Mouse (Mus musculus): ENCODE data around the gene Ndc1.
"Not testable (repeated sequence)": the region's sequence is repeated elsewhere in the genome, so short reads cannot be mapped to it uniquely, and the experiment has no call there.

The Ndc1 gene

DNA sequence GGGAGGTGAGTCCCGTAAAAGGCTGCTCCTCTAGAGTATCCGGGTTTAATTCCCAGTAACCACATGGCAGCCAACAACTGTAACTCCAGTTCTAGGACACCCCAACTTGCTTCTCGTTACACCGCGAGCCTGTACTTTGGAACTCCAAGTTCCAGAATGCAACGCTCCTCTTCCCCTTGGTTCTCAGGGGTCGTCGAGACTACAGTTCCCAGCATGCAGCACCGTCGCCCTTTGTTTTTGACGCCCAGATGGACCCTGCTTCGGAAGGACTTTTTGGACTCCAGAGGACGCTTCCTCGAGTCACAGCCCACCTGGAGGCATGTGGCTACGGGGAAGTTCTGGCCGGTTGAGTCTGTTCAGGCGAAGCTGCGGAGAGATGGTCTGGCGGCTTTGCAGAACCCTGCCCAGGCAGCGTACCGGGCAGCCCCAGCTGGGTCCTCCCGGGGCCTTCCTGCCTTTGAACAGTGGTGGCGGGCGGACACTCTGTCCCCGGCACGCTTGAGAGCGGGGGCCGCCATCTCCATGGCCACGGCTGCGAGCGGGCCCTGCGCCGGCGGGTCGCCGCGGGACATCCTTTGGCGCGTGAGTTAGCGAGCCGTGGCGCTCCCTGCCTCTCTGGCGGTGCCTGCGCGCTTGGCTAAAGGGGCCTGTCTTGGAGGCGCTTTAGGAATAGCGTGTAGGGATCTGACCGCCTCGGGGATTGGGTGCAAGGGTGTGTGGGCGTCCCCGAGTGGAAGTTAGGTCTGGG, at the start of gene Ndc1:
TSS of gene Ndc1 (plus strand) at position 218 of the 748 bp plus-strand sequence.
- peak; percentile 93 for DNase-seq (ENCODE audit: low read depth, low spot score)

DNA sequence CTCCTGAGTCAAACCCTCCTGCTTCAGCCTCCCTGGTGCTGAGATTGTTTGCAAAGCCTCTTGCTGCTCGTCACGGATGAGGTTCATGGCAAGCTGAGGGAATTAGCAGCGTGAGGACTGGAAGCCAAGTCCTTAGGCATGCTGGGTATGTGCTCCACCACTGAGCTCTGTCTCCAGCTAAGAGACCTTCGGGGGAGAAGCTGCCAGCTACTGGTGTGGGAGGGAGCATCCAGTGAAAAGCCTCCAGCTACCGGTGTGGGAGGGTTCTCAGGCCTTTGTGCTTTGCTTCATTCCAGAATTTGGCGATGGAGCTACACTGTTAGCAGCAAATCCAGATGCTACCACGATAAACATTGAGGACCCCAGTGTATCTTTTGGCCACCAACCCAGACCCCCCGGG, 48.9 kb upstream of the Ndc1 start:
- DNase-seq (ENCODE audit: low read depth, low spot score): peak; percentile 3

DNA sequence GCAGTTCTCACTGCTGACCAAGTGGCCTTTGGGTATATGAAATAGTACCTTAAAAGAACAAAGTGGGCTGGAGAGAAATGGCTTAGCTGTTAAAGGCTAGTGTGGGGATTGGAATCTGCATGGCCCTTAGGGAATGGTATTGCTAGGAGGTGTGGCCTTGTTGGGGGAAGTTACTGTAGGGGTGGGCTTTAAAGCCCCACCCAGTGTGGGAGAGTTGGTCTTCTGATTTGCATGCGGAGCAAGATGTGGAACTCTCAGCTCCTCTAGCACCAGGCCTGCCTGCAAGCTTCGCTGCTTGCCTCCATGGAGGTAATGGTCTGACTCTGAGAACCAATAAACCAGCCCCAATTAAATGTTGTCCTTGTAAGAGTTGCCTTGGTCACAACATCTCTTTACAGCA, 46.5 kb upstream of the Ndc1 start:
- no peak for DNase-seq (ENCODE audit: low read depth, low spot score)

DNA sequence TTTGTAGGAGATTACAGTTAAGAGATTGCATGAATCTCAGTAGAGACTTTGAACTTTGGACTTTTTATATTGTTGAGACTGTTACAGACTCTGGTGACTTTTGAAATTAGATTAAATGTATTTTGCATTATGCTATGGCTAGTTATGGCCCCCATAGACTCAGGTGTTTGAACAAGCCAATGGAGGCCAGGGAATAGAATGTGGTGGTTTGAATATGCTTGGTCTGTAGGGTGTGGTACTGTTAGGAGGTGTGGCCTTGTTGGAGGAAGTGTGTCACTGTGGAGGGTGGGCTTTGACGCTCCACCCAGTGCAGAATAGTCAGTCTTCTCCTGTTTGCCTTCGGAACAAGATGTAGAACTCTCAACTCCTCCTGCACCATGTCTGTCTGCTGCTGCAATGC, 44.5 kb upstream of the Ndc1 start:
- no peak for DNase-seq (ENCODE audit: low read depth, low spot score)

DNA sequence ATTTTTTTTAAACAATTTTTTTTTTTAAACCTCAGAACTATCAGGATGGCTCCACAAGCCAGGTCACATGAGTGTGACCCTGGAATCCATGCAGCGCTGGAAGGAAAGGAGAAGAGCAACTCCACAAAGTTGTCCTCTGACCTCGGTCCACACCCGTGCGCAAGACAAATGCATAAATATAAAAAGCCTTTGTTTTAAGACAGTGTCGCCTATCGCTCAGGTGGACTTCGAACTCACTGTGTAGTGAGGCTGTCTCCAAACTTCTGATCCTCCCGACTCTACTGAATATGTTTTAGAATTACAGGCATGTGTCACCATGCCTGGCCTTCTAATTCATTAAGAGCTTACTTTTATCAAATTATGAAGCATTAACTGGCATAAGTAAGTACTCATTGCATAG, 39.1 kb upstream of the Ndc1 start:
- no peak for DNase-seq (ENCODE audit: low read depth, low spot score)

DNA sequence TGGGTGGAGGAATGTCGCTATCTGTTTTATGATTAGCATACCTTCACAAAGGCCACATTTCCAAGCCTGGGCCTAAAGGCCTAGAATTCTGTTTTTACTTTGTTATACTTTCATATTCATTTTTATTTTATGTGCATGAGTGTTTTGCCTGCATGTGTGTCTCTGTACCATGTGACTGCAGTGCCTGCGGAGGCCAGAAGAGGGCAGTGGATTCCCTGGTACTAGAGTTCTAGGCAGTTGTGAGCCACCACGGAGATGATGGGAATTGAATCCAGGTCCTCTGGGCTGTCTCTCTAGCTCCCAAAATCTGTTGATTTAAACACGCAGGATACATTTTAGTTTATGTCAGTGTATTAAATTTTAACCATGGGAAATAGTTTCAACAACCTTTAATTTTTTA, 34.1 kb upstream of the Ndc1 start:
- no peak for DNase-seq (ENCODE audit: low read depth, low spot score)

DNA sequence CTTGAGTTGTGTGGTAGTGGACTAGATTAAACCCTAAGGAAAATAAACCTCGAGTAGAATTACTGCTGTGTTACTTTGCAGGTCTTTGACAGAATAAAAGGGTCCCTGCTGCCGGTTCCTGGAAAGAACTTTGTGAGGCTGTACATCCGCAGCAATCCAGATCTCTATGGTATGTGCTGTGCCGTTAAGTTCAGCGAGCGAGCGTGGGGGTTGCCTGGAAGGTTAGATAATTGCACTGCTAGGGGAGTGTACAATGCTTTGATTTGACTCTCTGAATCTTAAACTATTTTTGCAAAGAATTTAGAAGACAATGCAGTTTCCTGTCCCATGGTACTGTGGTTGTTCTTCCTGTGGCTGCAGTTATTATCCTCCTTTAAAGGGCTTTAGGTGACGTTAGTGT, 31.2 kb upstream of the Ndc1 start:
- DNase-seq (ENCODE audit: low read depth, low spot score): no peak

DNA sequence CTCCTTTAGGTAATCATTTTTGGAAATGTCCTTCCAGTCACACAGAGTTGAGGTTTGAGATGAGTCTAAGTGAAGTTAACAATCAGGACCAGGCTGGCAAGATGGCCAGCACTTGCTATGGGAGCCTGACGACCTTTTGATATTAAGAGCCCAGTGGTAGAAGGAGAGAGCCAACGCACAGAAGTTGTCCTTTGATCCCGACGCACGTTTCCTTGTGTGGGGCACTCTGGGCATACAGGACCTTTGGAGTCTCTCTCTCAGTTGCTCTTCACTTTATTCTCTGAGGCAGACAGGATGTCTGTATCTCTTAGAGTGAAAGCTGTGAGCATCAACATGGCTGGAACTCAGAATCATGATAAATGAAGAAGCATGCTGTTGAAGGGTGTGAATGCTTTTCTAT, 30.1 kb upstream of the Ndc1 start:
- DNase-seq (ENCODE audit: low read depth, low spot score): no peak

DNA sequence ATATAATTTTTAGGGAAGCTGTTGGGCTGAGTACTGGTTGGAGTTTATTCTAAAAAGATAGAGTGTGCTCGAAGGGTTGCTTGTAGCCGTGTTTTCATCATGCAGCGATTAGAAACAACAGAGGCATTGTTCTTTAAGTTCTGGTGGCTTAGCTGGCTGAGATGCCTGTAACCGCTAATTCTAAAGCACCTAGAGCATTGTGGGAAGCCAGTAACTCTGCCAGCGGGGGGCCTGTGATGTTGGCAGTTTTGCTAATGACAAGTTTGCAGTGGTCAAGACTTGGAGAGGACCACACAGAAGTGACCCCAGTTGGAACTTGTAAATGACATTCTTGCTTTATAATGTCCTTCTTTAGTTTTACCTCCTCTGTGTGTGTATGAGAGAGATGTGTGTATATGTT, 26.2 kb upstream of the Ndc1 start:
- DNase-seq (ENCODE audit: low read depth, low spot score): no peak

DNA sequence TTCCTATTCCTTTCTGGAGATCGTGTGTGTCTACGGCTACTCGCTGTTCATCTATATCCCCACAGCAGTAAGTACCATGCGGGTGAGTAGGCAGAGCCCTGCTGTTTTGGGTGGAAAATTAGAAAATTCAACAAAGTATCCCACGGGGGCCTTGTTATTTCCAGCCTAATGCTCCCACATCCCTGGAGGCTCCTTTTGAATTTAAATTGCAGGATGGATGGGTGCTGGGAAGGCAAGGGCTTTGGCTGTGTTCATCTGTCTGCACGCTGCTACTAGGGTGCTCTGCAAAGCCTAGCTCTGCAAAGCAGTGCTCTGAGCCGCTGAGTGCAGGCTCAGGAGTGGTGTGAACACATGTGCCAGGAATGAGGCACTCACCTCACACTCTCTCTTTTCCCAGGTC, 23.0 kb upstream of the Ndc1 start:
- DNase-seq (ENCODE audit: low read depth, low spot score): peak; percentile 43

DNA sequence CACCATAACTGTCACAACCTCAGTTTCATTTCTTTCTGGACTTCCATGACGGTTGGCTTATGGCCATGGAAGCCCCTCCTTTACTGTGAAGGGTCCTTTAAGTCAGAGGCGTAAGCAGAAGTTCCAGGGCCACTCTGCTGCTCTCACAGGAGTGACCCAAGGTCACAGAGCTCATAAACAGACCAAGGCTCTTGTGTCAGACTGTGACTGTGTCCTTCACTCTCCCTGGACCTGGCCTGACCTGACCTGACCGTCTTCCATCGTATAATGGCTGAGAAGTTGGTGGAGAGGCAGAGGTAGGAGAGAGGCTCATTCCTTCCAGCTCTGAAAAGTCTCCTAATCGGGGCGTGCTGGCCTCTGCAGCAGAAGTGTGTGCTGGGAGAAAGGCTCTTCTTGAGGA, 20.4 kb upstream of the Ndc1 start:
- no peak for DNase-seq (ENCODE audit: low read depth, low spot score)

DNA sequence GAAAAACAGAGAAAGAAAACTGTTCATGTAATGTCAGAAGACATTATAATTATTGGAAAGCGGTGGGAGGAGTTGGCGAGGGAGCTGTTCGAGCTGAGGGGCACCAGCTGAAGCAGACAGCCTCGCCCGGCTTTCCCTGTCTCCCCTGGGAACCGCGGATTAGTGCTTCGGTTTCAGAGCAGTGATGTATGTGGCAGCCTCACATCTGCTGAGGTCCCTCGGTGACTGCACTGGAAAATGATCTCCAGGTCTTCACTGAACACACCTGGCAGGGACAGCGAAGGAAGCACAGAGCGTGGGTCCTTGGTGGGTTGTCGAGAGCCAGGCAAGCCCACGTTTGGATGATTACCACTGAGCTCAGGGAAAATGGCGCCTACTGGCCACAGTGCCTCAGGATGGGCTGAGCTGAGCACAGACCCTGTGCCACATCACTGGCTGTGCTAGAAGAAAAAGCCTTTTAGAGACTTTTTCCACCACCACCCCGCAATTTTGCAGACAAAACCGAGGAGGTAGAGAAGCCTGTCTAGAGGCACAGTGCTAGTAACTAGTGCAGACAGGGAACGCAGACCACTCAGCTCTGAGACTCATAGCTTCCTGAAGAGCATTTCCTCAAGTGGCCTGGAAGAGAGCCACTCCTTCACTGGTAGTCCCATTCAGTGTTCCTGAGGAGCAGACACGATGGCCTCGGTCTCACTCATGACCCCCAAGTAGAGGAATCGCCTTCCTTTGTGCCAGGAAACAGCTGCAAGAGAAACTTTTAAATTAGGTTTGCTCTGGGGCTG, 18.9 kb upstream of the Ndc1 start:
- DNase-seq (ENCODE audit: low read depth, low spot score): no peak

DNA sequence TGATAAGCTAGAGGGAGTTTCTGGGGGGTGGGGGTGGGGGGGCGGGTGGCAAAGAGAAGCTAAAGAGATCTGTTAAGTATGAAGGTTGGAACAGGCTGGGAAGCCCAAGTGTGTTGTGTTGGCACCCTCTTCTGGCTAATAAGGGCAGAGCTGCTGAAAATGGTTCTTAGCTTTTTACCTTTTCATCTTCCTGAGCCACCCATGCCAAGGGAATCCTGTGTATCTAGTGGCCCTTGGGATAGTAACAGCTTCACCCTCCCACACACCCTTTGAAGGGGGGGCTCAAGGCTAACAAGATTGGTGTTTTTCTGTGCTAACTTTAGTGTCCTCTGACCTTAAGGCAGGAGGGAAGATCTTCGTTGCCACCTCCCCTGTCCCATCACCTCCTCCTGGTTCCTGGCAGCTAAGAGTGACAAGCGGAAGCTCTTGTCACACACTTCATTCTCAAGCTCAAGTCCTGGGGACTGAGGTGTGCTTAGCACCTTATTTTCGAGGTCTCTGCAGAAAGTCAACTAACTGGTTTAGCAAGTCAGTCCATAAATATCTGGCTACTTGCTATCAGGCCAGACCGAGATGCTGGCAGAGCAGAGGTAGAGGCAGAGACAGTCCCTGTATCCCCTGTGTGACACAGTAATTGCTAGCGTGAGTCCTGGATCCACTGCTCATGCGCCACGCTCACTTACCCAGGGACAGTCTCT, 18.1 kb upstream of the Ndc1 start:
- DNase-seq (ENCODE audit: low read depth, low spot score): no peak

DNA sequence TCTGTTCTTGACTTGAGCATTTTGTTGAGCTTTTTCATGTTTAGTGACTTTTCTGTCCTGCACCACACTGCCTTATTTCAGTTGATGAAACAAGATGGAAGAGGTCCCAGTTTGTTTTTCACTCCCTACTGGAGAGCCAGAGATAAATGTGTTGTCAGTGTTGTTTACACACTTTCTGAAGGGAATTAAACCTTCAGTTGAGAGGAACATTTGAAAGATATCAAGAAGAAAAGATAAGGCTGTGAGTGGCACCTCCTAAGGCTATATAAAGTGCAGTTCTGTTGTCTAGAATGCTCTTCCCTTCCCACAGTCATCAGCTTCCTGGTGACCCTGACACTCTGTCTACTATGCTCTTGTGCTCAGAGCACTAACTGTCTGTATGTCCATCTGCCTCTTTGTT, 16.2 kb upstream of the Ndc1 start:
- no peak for DNase-seq (ENCODE audit: low read depth, low spot score)

DNA sequence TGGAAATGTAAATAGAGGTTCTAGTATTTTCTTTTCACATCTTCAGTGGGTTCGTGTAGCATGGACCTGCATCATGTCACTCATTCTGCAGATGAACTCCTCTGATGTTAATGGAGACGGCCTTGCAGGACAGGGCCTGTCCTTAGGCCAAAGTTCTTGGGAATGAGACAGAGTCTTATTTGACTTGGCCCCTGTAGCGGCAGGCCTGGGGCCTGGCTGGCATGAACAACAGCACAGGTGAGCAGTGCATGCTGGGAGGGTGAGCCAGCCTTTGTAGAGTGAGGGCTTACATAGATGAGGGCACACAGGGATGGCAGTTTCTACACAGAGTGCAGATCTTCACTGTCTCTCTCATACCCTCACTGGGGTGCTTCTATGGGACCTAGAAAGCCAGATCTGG, 14.0 kb upstream of the Ndc1 start:
- no peak for DNase-seq (ENCODE audit: low read depth, low spot score)

DNA sequence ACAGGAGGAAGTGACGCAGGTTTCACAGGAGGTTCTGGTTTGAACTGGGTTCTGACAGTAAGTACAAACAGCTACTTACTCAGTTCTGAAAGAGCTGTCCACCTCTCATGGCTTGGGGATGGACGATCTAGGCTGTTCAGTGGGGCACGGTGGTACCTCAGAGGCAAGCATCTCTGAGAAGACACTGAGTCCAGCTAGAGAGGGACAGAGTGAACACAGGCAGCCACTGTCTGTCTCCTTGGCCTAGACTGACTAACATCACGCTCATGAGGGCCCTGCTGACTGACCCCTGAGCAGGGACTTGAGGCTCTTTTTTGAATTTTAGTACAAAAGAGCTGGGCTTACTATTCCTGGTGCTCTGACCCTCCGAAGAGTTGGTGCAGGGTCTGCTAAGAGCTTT, 13.5 kb upstream of the Ndc1 start:
- no peak for DNase-seq (ENCODE audit: low read depth, low spot score)

DNA sequence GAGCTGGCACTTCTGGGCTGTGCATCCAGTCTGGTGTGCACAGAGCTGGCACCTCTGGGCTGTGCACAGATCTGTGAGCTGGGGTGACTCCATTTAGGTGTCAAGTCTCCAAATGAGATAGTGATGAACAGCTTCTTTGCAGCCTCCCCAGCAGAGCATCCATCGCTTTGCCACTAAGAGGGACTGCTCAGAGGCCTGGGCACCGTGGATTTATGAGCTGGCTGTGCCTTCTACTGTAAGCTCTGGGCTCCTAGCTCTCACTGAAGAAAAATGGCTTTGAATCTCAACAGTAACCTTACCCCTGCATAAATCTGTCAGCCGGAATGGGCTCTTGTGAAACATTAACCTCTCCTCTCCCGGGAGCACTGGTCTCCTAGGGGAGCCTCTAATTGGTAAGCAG, 13.0 kb upstream of the Ndc1 start:
- DNase-seq (ENCODE audit: low read depth, low spot score): no peak

DNA sequence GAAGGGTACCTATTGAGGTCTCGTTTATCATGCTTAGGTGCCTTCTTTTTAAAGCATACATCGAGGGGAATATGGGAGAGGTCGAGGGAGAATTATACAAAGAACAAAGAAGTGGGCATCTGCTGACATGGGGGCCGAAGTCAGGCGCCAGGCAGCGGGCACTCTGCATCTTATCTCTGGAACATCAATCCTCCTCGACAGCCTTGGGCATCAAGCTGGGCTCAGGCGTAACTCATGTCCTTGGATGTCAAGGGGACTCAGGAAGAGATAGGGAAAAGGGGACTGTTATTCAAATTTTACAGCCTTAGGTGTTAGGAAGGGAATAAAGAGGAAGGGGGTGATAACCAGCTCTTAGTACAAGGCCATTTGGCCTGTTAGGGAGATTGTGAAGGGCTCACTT, 10.4 kb upstream of the Ndc1 start:
- DNase-seq (ENCODE audit: low read depth, low spot score): not testable (repeated sequence)

DNA sequence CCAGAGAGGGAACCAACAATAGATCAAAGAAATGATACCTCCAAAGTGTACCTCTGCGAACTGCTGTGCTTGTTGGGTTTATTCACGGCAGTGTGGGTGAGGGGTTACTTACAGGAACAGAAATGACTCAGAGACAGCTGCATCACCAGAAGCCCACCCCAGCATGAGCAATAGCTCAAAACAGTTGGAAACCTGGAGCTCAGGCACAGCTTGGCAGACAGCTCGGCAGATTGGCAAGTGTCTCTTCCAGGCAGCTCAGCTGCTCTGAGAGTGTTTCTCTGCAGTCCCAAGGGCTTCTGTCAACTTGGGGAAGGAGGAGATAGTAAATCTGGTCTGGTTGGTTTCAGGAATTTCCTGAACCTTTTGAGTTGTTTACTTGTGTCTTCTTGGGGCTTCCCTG, 9.1 kb upstream of the Ndc1 start:
- DNase-seq (ENCODE audit: low read depth, low spot score): no peak

DNA sequence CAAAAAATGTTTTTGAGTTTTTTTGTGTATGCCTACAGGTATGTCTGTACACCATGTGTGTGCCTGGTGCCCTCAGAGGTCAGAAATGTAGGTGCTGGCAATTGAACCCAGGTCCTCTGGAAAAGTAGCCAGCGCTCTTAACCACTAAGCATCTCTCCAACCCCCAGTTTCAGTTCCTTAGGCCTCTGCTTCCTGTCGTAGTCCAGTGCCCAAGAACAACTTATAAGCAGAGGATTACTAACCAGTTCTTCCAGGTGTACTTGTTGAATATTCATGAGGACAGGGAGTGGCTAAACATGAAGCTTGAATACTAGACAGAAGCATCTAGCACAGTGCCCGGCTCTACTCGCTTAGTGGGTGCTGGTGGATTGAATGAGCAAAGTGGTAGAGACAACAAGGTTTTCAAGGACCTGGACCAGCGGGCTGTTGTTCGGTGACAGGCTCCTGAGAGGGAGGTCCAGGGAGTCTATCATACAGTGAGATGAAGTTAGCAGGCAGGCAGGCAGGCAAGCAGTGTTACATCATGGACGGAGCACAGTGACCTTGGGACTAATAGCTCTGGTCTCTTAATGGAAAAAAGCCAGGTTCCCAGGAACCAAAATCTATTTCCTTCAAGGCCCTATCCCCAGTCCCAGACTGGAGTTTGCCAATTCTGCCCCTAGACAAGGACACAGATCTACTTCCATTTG, 7.0 kb upstream of the Ndc1 start:
- no peak for DNase-seq (ENCODE audit: low read depth, low spot score)

DNA sequence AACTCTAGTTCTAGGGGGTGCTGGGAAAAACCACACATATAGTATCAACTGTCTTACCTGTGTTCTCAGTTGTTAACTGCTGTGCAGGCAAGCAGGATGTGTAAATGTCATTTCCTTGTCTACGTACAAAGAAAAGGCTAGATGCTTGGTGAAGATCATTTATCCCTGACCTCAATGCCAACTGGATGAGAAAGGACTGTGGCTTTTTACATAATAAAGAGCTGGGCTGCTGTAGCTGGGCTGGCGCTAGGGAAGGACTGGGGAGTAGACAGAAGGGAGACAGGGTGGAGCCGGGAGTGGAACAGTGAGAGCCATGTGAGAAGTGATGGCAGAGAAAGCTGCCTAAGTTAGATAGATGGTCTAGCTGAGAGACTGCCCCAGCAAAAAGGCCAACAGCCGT, 4.8 kb upstream of the Ndc1 start:
- DNase-seq (ENCODE audit: low read depth, low spot score): no peak

DNA sequence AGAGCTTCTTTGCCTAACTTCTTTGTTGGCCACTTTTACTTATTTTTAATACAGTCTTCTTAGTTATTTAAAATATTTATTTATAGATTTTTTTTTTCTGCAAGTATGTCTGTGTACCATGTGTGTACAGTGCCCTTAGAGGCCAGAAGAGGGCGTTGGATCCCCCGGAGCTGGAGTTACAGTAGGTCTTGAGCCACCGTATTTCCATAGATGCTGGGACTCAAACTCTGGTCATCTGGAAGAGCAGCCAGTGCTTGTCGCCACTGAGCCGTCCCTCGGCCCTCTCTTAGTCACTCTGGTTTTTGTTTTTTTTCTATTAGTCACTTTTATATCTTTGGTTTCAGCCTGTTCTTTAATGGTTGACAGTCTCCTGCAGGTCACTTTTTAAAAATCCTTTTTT, 4.0 kb upstream of the Ndc1 start:
- no peak for DNase-seq (ENCODE audit: low read depth, low spot score)

All from telencephalon, adult 2 months (tissue).